Mouse (Mus musculus) kidney, postnatal 10 days (tissue): ENCODE measurements at regions not wholly inside any gene's neighbourhood (a gene's known extent, or its start where the extent isn't known, plus 50 kb on each side); places are given as distances from the start of the nearest gene placed in this dataset.
A peak's percentile ranks its signal among the peaks of the same experiment; 100 is the strongest.

Experiments
- DNase-seq: peaks from one replicate; pipeline ENCODE4 v3.0.0; 2021; ENCODE audit warnings: mixed read lengths

GRCm38 (mm10) chr6:70714239-70714638 is 77.8 kb downstream of the Rpia start:
- DNase-seq = peak; percentile 80

GRCm38 (mm10) chr6:70713665-70714064 is 78.4 kb downstream of the Rpia start:
- DNase-seq = no peak

GRCm38 (mm10) chr6:70713118-70713517 is 78.9 kb downstream of the Rpia start:
- DNase-seq = peak; percentile 23

- peak; percentile 69 for DNase-seq
These were observed 82.5 kb downstream of the Rpia start for GRCm38 (mm10) chr6:70709338-70710055.

- no peak for DNase-seq
These were observed 96.4 kb downstream of the Rpia start for GRCm38 (mm10) chr6:70695596-70695995.
